Mouse (Mus musculus) midbrain, embryonic 15.5 days (tissue): ENCODE data around the gene Pgf. TPM values are rescaled to one million over a fixed set of nuclear protein-coding genes. Genes with fewer than 3 reads are reported as not detected.

Experiments
- ATAC-seq: fragments of 200-750 bp; cut with Nextera tagmentation; replicated peaks from 2 replicates; pipeline ENCODE4 v1.8.0; 2017; ENCODE audit warnings: moderate TSS enrichment
- H3K27ac ChIP-seq: fragments of 300-500 bp; sonication (generic); 2 replicates; pipeline ENCODE4 v1.5.1; 2015; ENCODE audit warnings: mild to moderate bottlenecking, inconsistent platforms
- H3K27me3 ChIP-seq: fragments of 300-500 bp; sonication (generic); replicated peaks from 2 replicates; pipeline ENCODE4 v1.6.1; 2015; ENCODE audit warnings: inconsistent platforms
- H3K36me3 ChIP-seq: fragments of 300-500 bp; sonication (generic); replicated peaks from 2 replicates; pipeline ENCODE4 v1.6.1; 2015; ENCODE audit warnings: inconsistent platforms
- H3K4me1 ChIP-seq: fragments of 300-500 bp; sonication (generic); 2 replicates; pipeline ENCODE4 v1.6.1; 2015; ENCODE audit warnings: inconsistent platforms
- H3K4me2 ChIP-seq: fragments of 300-500 bp; sonication (generic); 2 replicates; pipeline ENCODE4 v1.6.1; 2015; ENCODE audit warnings: inconsistent platforms, mild to moderate bottlenecking, moderate library complexity
- H3K4me3 ChIP-seq: fragments of 300-500 bp; sonication (generic); 2 replicates; pipeline ENCODE4 v1.5.1; 2015; ENCODE audit warnings: mild to moderate bottlenecking, inconsistent platforms
- H3K9ac ChIP-seq: fragments of 300-500 bp; sonication (generic); 2 replicates; pipeline ENCODE4 v1.6.1; 2015; ENCODE audit warnings: mild to moderate bottlenecking, inconsistent platforms
- H3K9me3 ChIP-seq: fragments of 300-500 bp; sonication (generic); 2 replicates; pipeline ENCODE4 v1.6.1; 2016; ENCODE audit warnings: inconsistent platforms
- WGBS: fragments of 180-500 bp; shearing (Covaris S2); methylation state at CpG from one replicate; pipeline ENCODE4 v1.1.7; 2015; ENCODE audit warnings: mixed read lengths; 5-methylcytosine and 5-hydroxymethylcytosine counted together
- polyA plus RNA-seq: library from polyadenylated mRNA; unstranded; fragments of >200 nt; fragmentation: Nextera tagmentation; extraction: Ambion mirVana; gene quantifications from 2 replicates; pipeline ENCODE4 v1.2.1, GENCODE M21; 2015

The Pgf gene
- polyA plus RNA-seq, 1 experiment from 2014 or later: 7.2 TPM

GRCm38 (mm10) chr12:85185810-85186209, 8.2 kb upstream of the Pgf start:
- Histone ChIP-seq H3K27me3 (peaks cover 5% of the 10 kb centered on the region; the same call in 1 of the 2 replicates), H3K36me3 (no peaks in the 10 kb centered on the region), H3K4me3 (no peak overlapping the region), H3K9ac (no peak overlapping the region), H3K9me3 (no peaks in the 10 kb centered on the region), H3K4me2 (no peak overlapping the region), H3K27ac (no peak overlapping the region), H3K4me1 (peaks cover 13% of the 10 kb centered on the region)
- no peak for ATAC-seq
- WGBS: 69% methylated on average over 8 of the region's 8 CpGs

GRCm38 (mm10) chr12:85184118-85184517, 6.5 kb upstream of the Pgf start:
- Histone ChIP-seq H3K36me3 (no peaks in the 10 kb centered on the region), H3K9ac (no peak overlapping the region), H3K4me3 (no peak overlapping the region), H3K9me3 (no peaks in the 10 kb centered on the region), H3K4me2 (no peak overlapping the region), H3K27ac (no peak overlapping the region), H3K27me3 (peaks cover 5% of the 10 kb centered on the region; the same call in 1 of the 2 replicates), H3K4me1 (peaks cover 13% of the 10 kb centered on the region)
- 73% methylated on average over 5 of the region's 5 CpGs for WGBS
- ATAC-seq: no peak

GRCm38 (mm10) chr12:85182898-85183297, 5.3 kb upstream of the Pgf start:
- WGBS: 56% methylated on average over 5 of the region's 5 CpGs
- no peaks in the 10 kb centered on the region for H3K36me3 ChIP-seq
- no peak for ATAC-seq
- no peak overlapping the region for H3K9ac ChIP-seq
- peaks cover 9% of the 10 kb centered on the region; the same call in 1 of the 2 replicates for H3K27me3 ChIP-seq
- peaks cover 13% of the 10 kb centered on the region for H3K4me1 ChIP-seq
- H3K4me2 ChIP-seq: no peak overlapping the region
- no peak overlapping the region for H3K4me3 ChIP-seq
- no peak overlapping the region for H3K27ac ChIP-seq
- H3K9me3 ChIP-seq: no peaks in the 10 kb centered on the region

- Histone ChIP-seq H3K4me3 (no peak overlapping the region), H3K27me3 (peaks cover 13% of the 10 kb centered on the region; the same call in 1 of the 2 replicates), H3K9me3 (no peaks in the 10 kb centered on the region), H3K9ac (peak overlapping the region; percentile 20; the same call in 1 of the 2 replicates), H3K27ac (no peak overlapping the region), H3K4me1 (peaks cover 16% of the 10 kb centered on the region), H3K36me3 (no peaks in the 10 kb centered on the region), H3K4me2 (peak overlapping the region; percentile 22)
- ATAC-seq: no peak
- WGBS: 6% methylated on average over 8 of the region's 8 CpGs
These were observed 4.7 kb upstream of the Pgf start for GRCm38 (mm10) chr12:85182345-85182643.

GRCm38 (mm10) chr12:85181475-85182344, 4.1 kb upstream of the Pgf start:
- Histone ChIP-seq H3K36me3 (no peaks in the 10 kb centered on the region), H3K4me2 (peak overlapping the region; percentile 22), H3K9me3 (no peaks in the 10 kb centered on the region), H3K27ac (no peak overlapping the region), H3K9ac (peak overlapping the region; percentile 20; the same call in 1 of the 2 replicates), H3K27me3 (peaks cover 13% of the 10 kb centered on the region; the same call in 1 of the 2 replicates), H3K4me1 (peaks cover 22% of the 10 kb centered on the region), H3K4me3 (no peak overlapping the region)
- no peak for ATAC-seq
- WGBS: 23% methylated on average over 15 of the region's 17 CpGs

GRCm38 (mm10) chr12:85178294-85178693, 704 bp upstream of the Pgf start:
- Histone ChIP-seq H3K4me2 (no peak overlapping the region), H3K9ac (no peak overlapping the region), H3K9me3 (no peaks in the 10 kb centered on the region), H3K27me3 (peaks cover 13% of the 10 kb centered on the region; the same call in 1 of the 2 replicates), H3K4me1 (peaks cover 40% of the 10 kb centered on the region), H3K4me3 (no peak overlapping the region), H3K27ac (no peak overlapping the region), H3K36me3 (no peaks in the 10 kb centered on the region)
- no peak for ATAC-seq
- WGBS: 77% methylated on average over 2 of the region's 2 CpGs

- Histone ChIP-seq H3K9me3 (no peaks in the 10 kb centered on the region), H3K27ac (no peak overlapping the region), H3K4me1 (peaks cover 31% of the 10 kb centered on the region), H3K4me3 (peak overlapping the region; percentile 27), H3K36me3 (no peaks in the 10 kb centered on the region), H3K9ac (peak overlapping the region; percentile 29; the same call in 1 of the 2 replicates), H3K4me2 (peak overlapping the region; percentile 54), H3K27me3 (peaks cover 13% of the 10 kb centered on the region; the same call in 1 of the 2 replicates)
- WGBS: 4% methylated on average over 32 of the region's 32 CpGs
- peak; percentile 35; the same call in 1 of the 2 replicates for ATAC-seq
These were observed 605 bp downstream of the Pgf start for GRCm38 (mm10) chr12:85176846-85177523.

- peak; percentile 82 for ATAC-seq
- Histone ChIP-seq H3K4me1 (peaks cover 26% of the 10 kb centered on the region), H3K9me3 (no peaks in the 10 kb centered on the region), H3K27ac (peak overlapping the region; percentile 23; the same call in 1 of the 2 replicates), H3K4me2 (peak overlapping the region; percentile 54), H3K9ac (no peak overlapping the region), H3K36me3 (no peaks in the 10 kb centered on the region), H3K27me3 (peaks cover 10% of the 10 kb centered on the region; the same call in 1 of the 2 replicates), H3K4me3 (0 out of 2 replicates have a peak overlapping the region, but pooled peaks have one; percentile 1)
- WGBS: 14% methylated on average over 11 of the region's 11 CpGs
These were observed 1.4 kb downstream of the Pgf start for GRCm38 (mm10) chr12:85175926-85176845.

- Histone ChIP-seq H3K4me2 (peak overlapping the region; percentile 54), H3K9ac (no peak overlapping the region), H3K4me1 (peaks cover 26% of the 10 kb centered on the region), H3K27ac (0 out of 2 replicates have a peak overlapping the region, but pooled peaks have one; percentile 23), H3K4me3 (no peak overlapping the region), H3K9me3 (no peaks in the 10 kb centered on the region), H3K36me3 (no peaks in the 10 kb centered on the region), H3K27me3 (peaks cover 8% of the 10 kb centered on the region; the same call in 1 of the 2 replicates)
- no peak for ATAC-seq
- 40% methylated on average over 16 of the region's 16 CpGs for WGBS
These were observed 2.4 kb downstream of the Pgf start for GRCm38 (mm10) chr12:85175087-85175675.

GRCm38 (mm10) chr12:85174016-85174415, 3.6 kb downstream of the Pgf start:
- H3K4me1 ChIP-seq: peaks cover 35% of the 10 kb centered on the region
- ATAC-seq: no peak
- H3K4me3 ChIP-seq: no peak overlapping the region
- H3K4me2 ChIP-seq: no peak overlapping the region
- H3K27me3 ChIP-seq: peaks cover 8% of the 10 kb centered on the region; the same call in 1 of the 2 replicates
- no peaks in the 10 kb centered on the region for H3K36me3 ChIP-seq
- H3K9ac ChIP-seq: no peak overlapping the region
- no peak overlapping the region for H3K27ac ChIP-seq
- WGBS: 73% methylated on average over 7 of the region's 7 CpGs
- no peaks in the 10 kb centered on the region for H3K9me3 ChIP-seq

- no peak for ATAC-seq
- WGBS: 88% methylated on average over 3 of the region's 3 CpGs
- H3K4me2 ChIP-seq: no peak overlapping the region
These were observed 6.7 kb downstream of the Pgf start for GRCm38 (mm10) chr12:85170948-85171307.

More at GRCm38 (mm10) chr12:85170948-85171307, 6.7 kb downstream of the Pgf start:
- H3K4me1 ChIP-seq: peaks cover 19% of the 10 kb centered on the region
- H3K36me3 ChIP-seq: no peaks in the 10 kb centered on the region
- no peak overlapping the region for H3K27ac ChIP-seq
- no peak overlapping the region for H3K9ac ChIP-seq
- H3K9me3 ChIP-seq: no peaks in the 10 kb centered on the region
- no peaks in the 10 kb centered on the region for H3K27me3 ChIP-seq
- no peak overlapping the region for H3K4me3 ChIP-seq
